Mouse (Mus musculus): ENCODE results near the gene Ccng2. TPM values are rescaled to one million over a fixed set of nuclear protein-coding genes. Genes with fewer than 3 reads are reported as not detected.

Ccng2 gene
- polyA plus RNA-seq (2015; fragmentation: Nextera tagmentation; extraction: Ambion mirVana), result 79.7 and 88.8 TPM in 2 replicates

- H3K27me3 ChIP-seq, result no peaks in the 10 kb centered on the region
- peaks cover 23% of the 10 kb centered on the region for H3K4me1 ChIP-seq (replicated peaks)
- WGBS, result under 1% methylated on average over 51 of the region's 54 CpGs
- peak; percentile 97 for ATAC-seq (ENCODE audit: low FRiP score, low read depth)
- peaks cover 14% of the 10 kb centered on the region for H3K36me3 ChIP-seq
- peak within 1 kb of the TSS; percentile 79 for H3K4me3 ChIP-seq
- H3K4me2 ChIP-seq, result peak within 1 kb of the TSS; percentile 62
- H3K9me3 ChIP-seq, result no peaks in the 10 kb centered on the region
- H3K9ac ChIP-seq, result peak within 1 kb of the TSS; percentile 95
- H3K27ac ChIP-seq (replicated peaks), result peak within 1 kb of the TSS; percentile 97
These were observed at the start of gene Ccng2 for GRCm38 (mm10) chr5:93266883-93267704. TSS of gene Ccng2 (plus strand) at chr5:93267257.

- Histone ChIP-seq H3K36me3 (no peaks in the 10 kb centered on the region), H3K27ac (replicated peaks) (no peak overlapping the region), H3K27me3 (no peaks in the 10 kb centered on the region), H3K9ac (no peak overlapping the region), H3K4me2 (no peak overlapping the region), H3K9me3 (no peaks in the 10 kb centered on the region), H3K4me3 (no peak overlapping the region), H3K4me1 (replicated peaks) (no peaks in the 10 kb centered on the region)
- 94% methylated on average over 3 of the region's 3 CpGs for WGBS
- no peak for ATAC-seq (ENCODE audit: low FRiP score, low read depth)
These were observed 48.7 kb upstream of the Ccng2 start for GRCm38 (mm10) chr5:93218375-93218774.

GRCm38 (mm10) chr5:93221661-93222060 is 45.4 kb upstream of the Ccng2 start:
- Histone ChIP-seq H3K9ac (no peak overlapping the region), H3K27me3 (no peaks in the 10 kb centered on the region), H3K36me3 (no peaks in the 10 kb centered on the region), H3K4me2 (no peak overlapping the region), H3K4me1 (replicated peaks) (no peaks in the 10 kb centered on the region), H3K9me3 (no peaks in the 10 kb centered on the region), H3K4me3 (no peak overlapping the region), H3K27ac (replicated peaks) (no peak overlapping the region)
- no peak for ATAC-seq (ENCODE audit: low FRiP score, low read depth)
- 70% methylated on average over 3 of the region's 3 CpGs for WGBS

- Histone ChIP-seq H3K27ac (replicated peaks) (no peak overlapping the region), H3K4me1 (replicated peaks) (no peaks in the 10 kb centered on the region), H3K9me3 (no peaks in the 10 kb centered on the region), H3K4me2 (no peak overlapping the region), H3K36me3 (no peaks in the 10 kb centered on the region), H3K27me3 (no peaks in the 10 kb centered on the region), H3K4me3 (no peak overlapping the region), H3K9ac (no peak overlapping the region)
- ATAC-seq (ENCODE audit: low FRiP score, low read depth), result no peak
- WGBS, result 87% methylated on average over 2 of the region's 2 CpGs
These were observed 42.5 kb upstream of the Ccng2 start for GRCm38 (mm10) chr5:93224549-93224948.

GRCm38 (mm10) chr5:93227157-93227556 is 39.9 kb upstream of the Ccng2 start:
- Histone ChIP-seq H3K4me2 (no peak overlapping the region), H3K4me3 (no peak overlapping the region), H3K27ac (replicated peaks) (no peak overlapping the region), H3K4me1 (replicated peaks) (no peaks in the 10 kb centered on the region), H3K27me3 (no peaks in the 10 kb centered on the region), H3K9me3 (no peaks in the 10 kb centered on the region), H3K9ac (no peak overlapping the region), H3K36me3 (no peaks in the 10 kb centered on the region)
- WGBS, result 98% methylated on average over 3 of the region's 3 CpGs
- ATAC-seq (ENCODE audit: low FRiP score, low read depth), result no peak

GRCm38 (mm10) chr5:93229527-93229926 is 37.5 kb upstream of the Ccng2 start:
- no peak for ATAC-seq (ENCODE audit: low FRiP score, low read depth)
- Histone ChIP-seq H3K36me3 (no peaks in the 10 kb centered on the region), H3K4me2 (no peak overlapping the region), H3K4me1 (replicated peaks) (no peaks in the 10 kb centered on the region), H3K27me3 (no peaks in the 10 kb centered on the region), H3K9ac (no peak overlapping the region), H3K9me3 (no peaks in the 10 kb centered on the region), H3K27ac (replicated peaks) (no peak overlapping the region), H3K4me3 (no peak overlapping the region)
- WGBS, result 88% methylated on average over 2 of the region's 2 CpGs

- no peaks in the 10 kb centered on the region for H3K36me3 ChIP-seq
- no peaks in the 10 kb centered on the region for H3K27me3 ChIP-seq
- H3K4me2 ChIP-seq, result no peak overlapping the region
- H3K9ac ChIP-seq, result no peak overlapping the region
- 67% methylated on average over 3 of the region's 3 CpGs for WGBS
- ATAC-seq (ENCODE audit: low FRiP score, low read depth), result no peak
- H3K9me3 ChIP-seq, result no peaks in the 10 kb centered on the region
- H3K4me3 ChIP-seq, result no peak overlapping the region
- H3K4me1 ChIP-seq (replicated peaks), result no peaks in the 10 kb centered on the region
- H3K27ac ChIP-seq (replicated peaks), result no peak overlapping the region
These were observed 35.3 kb upstream of the Ccng2 start for GRCm38 (mm10) chr5:93231721-93232120.

GRCm38 (mm10) chr5:93232838-93233237 is 34.2 kb upstream of the Ccng2 start:
- no peak overlapping the region for H3K4me3 ChIP-seq
- no peaks in the 10 kb centered on the region for H3K36me3 ChIP-seq
- H3K4me2 ChIP-seq, result no peak overlapping the region
- no peaks in the 10 kb centered on the region for H3K4me1 ChIP-seq (replicated peaks)
- WGBS, result 94% methylated on average over 2 of the region's 2 CpGs
- H3K9me3 ChIP-seq, result no peaks in the 10 kb centered on the region
- H3K27ac ChIP-seq (replicated peaks), result no peak overlapping the region
- ATAC-seq (ENCODE audit: low FRiP score, low read depth), result no peak
- H3K27me3 ChIP-seq, result no peaks in the 10 kb centered on the region
- no peak overlapping the region for H3K9ac ChIP-seq

GRCm38 (mm10) chr5:93234130-93234529 is 32.9 kb upstream of the Ccng2 start:
- no peak overlapping the region for H3K9ac ChIP-seq
- WGBS, result 70% methylated on average over 4 of the region's 4 CpGs

GRCm38 (mm10) chr5:93234605-93235004 is 32.5 kb upstream of the Ccng2 start:
- H3K36me3 ChIP-seq, result no peaks in the 10 kb centered on the region
- H3K9ac ChIP-seq, result no peak overlapping the region
- H3K4me1 ChIP-seq (replicated peaks), result no peaks in the 10 kb centered on the region
- ATAC-seq (ENCODE audit: low FRiP score, low read depth), result no peak
- no peak overlapping the region for H3K4me2 ChIP-seq
- no peaks in the 10 kb centered on the region for H3K27me3 ChIP-seq
- H3K4me3 ChIP-seq, result no peak overlapping the region
- 85% methylated on average over 2 of the region's 2 CpGs for WGBS
- no peaks in the 10 kb centered on the region for H3K9me3 ChIP-seq
- no peak overlapping the region for H3K27ac ChIP-seq (replicated peaks)

More at GRCm38 (mm10) chr5:93234130-93234529, 32.9 kb upstream of the Ccng2 start:
- Histone ChIP-seq H3K27me3 (no peaks in the 10 kb centered on the region), H3K4me3 (no peak overlapping the region), H3K27ac (replicated peaks) (no peak overlapping the region), H3K9me3 (no peaks in the 10 kb centered on the region), H3K36me3 (no peaks in the 10 kb centered on the region), H3K4me2 (no peak overlapping the region), H3K4me1 (replicated peaks) (no peaks in the 10 kb centered on the region)
- ATAC-seq (ENCODE audit: low FRiP score, low read depth), result no peak

- H3K4me3 ChIP-seq, result no peak overlapping the region
- no peaks in the 10 kb centered on the region for H3K4me1 ChIP-seq (replicated peaks)
- H3K27ac ChIP-seq (replicated peaks), result no peak overlapping the region
- no peak overlapping the region for H3K9ac ChIP-seq
- H3K9me3 ChIP-seq, result no peaks in the 10 kb centered on the region
- no peaks in the 10 kb centered on the region for H3K36me3 ChIP-seq
- no peak overlapping the region for H3K4me2 ChIP-seq
- H3K27me3 ChIP-seq, result no peaks in the 10 kb centered on the region
- ATAC-seq (ENCODE audit: low FRiP score, low read depth), result peak; percentile 54; the same call in 1 of the 2 replicates
- 63% methylated on average over 3 of the region's 3 CpGs for WGBS
These were observed 31.2 kb upstream of the Ccng2 start for GRCm38 (mm10) chr5:93235888-93236287.

GRCm38 (mm10) chr5:93236541-93236940 is 30.5 kb upstream of the Ccng2 start:
- no peak overlapping the region for H3K9ac ChIP-seq
- H3K9me3 ChIP-seq, result no peaks in the 10 kb centered on the region
- WGBS, result 83% methylated on average over 4 of the region's 4 CpGs
- no peak overlapping the region for H3K4me2 ChIP-seq
- H3K36me3 ChIP-seq, result no peaks in the 10 kb centered on the region
- no peak overlapping the region for H3K4me3 ChIP-seq
- no peaks in the 10 kb centered on the region for H3K4me1 ChIP-seq (replicated peaks)
- H3K27ac ChIP-seq (replicated peaks), result no peak overlapping the region
- no peaks in the 10 kb centered on the region for H3K27me3 ChIP-seq
- no peak for ATAC-seq (ENCODE audit: low FRiP score, low read depth)
